Mouse (Mus musculus) B cell, adult 67 days (primary cell): ENCODE measurements around the gene Cybrd1. TPM values are rescaled to one million over a fixed set of nuclear protein-coding genes. Genes with fewer than 3 reads are reported as not detected.

ENCODE experiments used
- total RNA-seq, 2 experiments: library from RNA; stranded (reverse); gene quantifications; 4 replicates each; pipeline ENCODE4 v1.2.4; 2023

Gene Cybrd1
- under 1 TPM in 1 of 2 experiments, not detected in 1; 0.23 TPM for total RNA-seq

GRCm38 (mm10) chr2:71117797-71118708 is at the start of gene Cybrd1:
Cybrd1 (plus strand) TSS chr2:71117923.

Other genes with a start within 250 kb of the Cybrd1 start
- gene Dcaf17, start 62.6 kb upstream of the Cybrd1 start, total RNA-seq: 10 to 100 TPM; 28.7 to 34.0 TPM
- 10 to 100 TPM; 21.8 to 23.9 TPM for gene Mettl8, start 62.3 kb upstream of the Cybrd1 start, total RNA-seq
- gene Dync1i2, start 93.8 kb downstream of the Cybrd1 start, total RNA-seq: 10 to 100 TPM; 71.1 to 81.3 TPM
- 10 to 100 TPM; 37.1 to 53.8 TPM for gene Slc25a12, start 249.8 kb downstream of the Cybrd1 start, total RNA-seq